9 mouse cellular contexts compared by ENCODE assay signal in genomic region chr7:98524401-98524800, GRCm38 (mm10). TPM values are rescaled to one million over a fixed set of nuclear protein-coding genes. Genes with fewer than 3 reads are reported as not detected.
A peak's percentile ranks its signal among the peaks of the same experiment; 100 is the strongest.
DNase-seq lines count a peak whose midpoint lies in the region; ATAC-seq and TF ChIP-seq lines count a peak whose summit lies in the region.
"Had no signal": no experiment of that assay in that cellular context is flagged by ENCODE, and none has a peak within 500 bp of the region (broad histone marks: within the 10 kb centered on the region; RNA-seq: fewer than 3 reads in every experiment).

No protein-coding gene starts in this region.

- H3K27me3 ChIP-seq in heart, embryonic 14.5 days (ENCODE audit: control insufficient read depth, insufficient read depth, low read length), result no peaks in the 10 kb centered on the region
- H3K27me3 ChIP-seq in lung, embryonic 16.5 days (ENCODE audit: control insufficient read depth, insufficient read depth, low read depth, low read length), result no peaks in the 10 kb centered on the region
- no peaks in the 10 kb centered on the region for H3K27me3 ChIP-seq in hindbrain, embryonic 15.5 days
- no peaks in the 10 kb centered on the region for H3K27me3 ChIP-seq in stomach, postnatal 0 days (ENCODE audit: control insufficient read depth, insufficient read depth, low read length)
- H3K27me3 ChIP-seq: liver, embryonic 15.5 days had no signal

- no peak overlapping the region for H3K4me2 ChIP-seq in heart, embryonic 14.5 days (ENCODE audit: low read length)
- H3K4me2 ChIP-seq in lung, embryonic 16.5 days (ENCODE audit: low read depth, low read length), result no peak overlapping the region
- no peak overlapping the region for H3K4me2 ChIP-seq in hindbrain, embryonic 15.5 days
- no peak overlapping the region for H3K4me2 ChIP-seq in stomach, postnatal 0 days (replicated peaks; ENCODE audit: low read depth)
- H3K4me2 ChIP-seq: liver, embryonic 15.5 days had no signal

- no peak for TF ChIP-seq EP300 in stomach, postnatal 0 days (optimal IDR thresholded peaks at IDR 0.05)

- DNase-seq in heart, adult 8-10 months (ENCODE audit: low spot score), result no peak
- no peak for DNase-seq in lung, postnatal 14 days
- no peak for DNase-seq in stomach, postnatal 0 days (ENCODE audit: low spot score)
- DNase-seq in ovary, postnatal 36 days (ENCODE audit: low spot score), result no peak
- DNase-seq: cerebellum, postnatal 36 days had no signal

- ATAC-seq in heart, embryonic 14.5 days (ENCODE audit: insufficient number of reproducible peaks, insufficient read depth, low FRiP score, low read depth), result no peak
- no peak for ATAC-seq in lung, embryonic 16.5 days (ENCODE audit: low read depth)
- no peak for ATAC-seq in hindbrain, embryonic 15.5 days (ENCODE audit: low FRiP score, low read depth)
- ATAC-seq in stomach, postnatal 0 days (ENCODE audit: low FRiP score, low TSS enrichment), result no peak

- peaks cover 29 to 37% of the 10 kb centered on the region in 2 experiments for H3K4me1 ChIP-seq in heart, embryonic 14.5 days (ENCODE audit: control insufficient read depth in 2 of 2, insufficient read depth in 2 of 2, low read length in 2 of 2)
- H3K4me1 ChIP-seq in lung, embryonic 16.5 days (replicated peaks; ENCODE audit: control insufficient read depth, insufficient read depth, low read length), result peaks cover 33% of the 10 kb centered on the region
- H3K4me1 ChIP-seq in hindbrain, embryonic 15.5 days (replicated peaks), result peaks cover 23% of the 10 kb centered on the region
- peaks cover 9% of the 10 kb centered on the region; the same call in 1 of the 2 replicates for H3K4me1 ChIP-seq in stomach, postnatal 0 days (replicated peaks; ENCODE audit: control insufficient read depth, insufficient read depth)

- no peak overlapping the region for H3K4me3 ChIP-seq in heart, embryonic 14.5 days (ENCODE audit: control insufficient read depth in 1 of 2, insufficient read depth in 1 of 2, low read depth in 1 of 2, low read length in 2 of 2)
- H3K4me3 ChIP-seq in lung, embryonic 16.5 days (ENCODE audit: low read length), result no peak overlapping the region
- no peak overlapping the region for H3K4me3 ChIP-seq in hindbrain, embryonic 15.5 days
- no peak overlapping the region for H3K4me3 ChIP-seq in stomach, postnatal 0 days (ENCODE audit: low read depth, low read length)
- H3K4me3 ChIP-seq: liver, embryonic 15.5 days had no signal

- WGBS in heart, embryonic 14.5 days, result 33% methylated on average over 6 of the region's 6 CpGs
- WGBS in lung, embryonic 16.5 days, result 30% methylated on average over 6 of the region's 6 CpGs
- 27% methylated on average over 6 of the region's 6 CpGs for WGBS in hindbrain, embryonic 15.5 days
- WGBS in stomach, postnatal 0 days, result 40% methylated on average over 6 of the region's 6 CpGs

- no peaks in the 10 kb centered on the region for H3K9me3 ChIP-seq in heart, embryonic 14.5 days (ENCODE audit: control insufficient read depth, low read length)
- H3K9me3 ChIP-seq in lung, embryonic 16.5 days (ENCODE audit: control insufficient read depth, low read length), result no peaks in the 10 kb centered on the region
- no peaks in the 10 kb centered on the region for H3K9me3 ChIP-seq in hindbrain, embryonic 15.5 days
- no peaks in the 10 kb centered on the region for H3K9me3 ChIP-seq in stomach, postnatal 0 days (ENCODE audit: control insufficient read depth, low read length)
- H3K9me3 ChIP-seq: liver, embryonic 15.5 days had no signal

- no peak overlapping the region for H3K9ac ChIP-seq in heart, embryonic 14.5 days (ENCODE audit: low read length)
- no peak overlapping the region for H3K9ac ChIP-seq in lung, embryonic 16.5 days (ENCODE audit: low read length)
- H3K9ac ChIP-seq in hindbrain, embryonic 15.5 days, result no peak overlapping the region
- no peak overlapping the region for H3K9ac ChIP-seq in stomach, postnatal 0 days (ENCODE audit: low read length)
- H3K9ac ChIP-seq: liver, embryonic 15.5 days had no signal

- no peak for TF ChIP-seq CTCF in stomach, postnatal 0 days (IDR thresholded peaks at IDR 0.05; ENCODE audit: low read depth)

- H3K36me3 ChIP-seq in heart, embryonic 14.5 days (ENCODE audit: control insufficient read depth, insufficient read depth, low read length), result no peaks in the 10 kb centered on the region
- no peaks in the 10 kb centered on the region for H3K36me3 ChIP-seq in lung, embryonic 16.5 days (ENCODE audit: control insufficient read depth, insufficient read depth, low read length)
- no peaks in the 10 kb centered on the region for H3K36me3 ChIP-seq in hindbrain, embryonic 15.5 days
- no peaks in the 10 kb centered on the region for H3K36me3 ChIP-seq in stomach, postnatal 0 days (ENCODE audit: control insufficient read depth, insufficient read depth, low read length)
- H3K36me3 ChIP-seq: liver, embryonic 15.5 days had no signal

- H3K27ac ChIP-seq in heart, embryonic 14.5 days (replicated peaks in 1 of 2; ENCODE audit: control insufficient read depth in 1 of 2, insufficient read depth in 1 of 2, low read depth in 2 of 2, low read length in 2 of 2), result peak overlapping the region; percentile 30 to 31
- H3K27ac ChIP-seq in lung, embryonic 16.5 days (ENCODE audit: low read length), result peak overlapping the region; percentile 31
- H3K27ac ChIP-seq in hindbrain, embryonic 15.5 days (replicated peaks), result peak overlapping the region; percentile 59; the same call in 1 of the 2 replicates
- H3K27ac ChIP-seq in stomach, postnatal 0 days (replicated peaks), result peak overlapping the region; percentile 73
- H3K27ac ChIP-seq: liver, embryonic 15.5 days had no signal

RNA-seq across cellular contexts. Expression of gene Lrrc32, which starts 35.3 kb away (rescaled TPM):
- polyA plus RNA-seq in heart, embryonic 14.5 days (2014; fragmentation: Nextera tagmentation; extraction: Ambion mirVana), result 6.9 and 8.4 TPM in 2 replicates
- total RNA-seq in heart, adult 8-10 months (2022), result 10 to 100 TPM in 3 of 4 experiments, 1 to 10 TPM in 1; 7.7 to 17.3 (median 12.2) TPM
- polyA plus RNA-seq in lung, embryonic 16.5 days (2015; fragmentation: Nextera tagmentation; extraction: Ambion mirVana), result 6.0 and 6.3 TPM in 2 replicates
- 4.6 and 5.6 TPM in 2 replicates for polyA plus RNA-seq in hindbrain, embryonic 15.5 days (2015; fragmentation: Nextera tagmentation; extraction: Ambion mirVana)
- polyA plus RNA-seq in stomach, postnatal 0 days (2015; fragmentation: Nextera tagmentation; extraction: Ambion mirVana), result 3.6 and 6.0 TPM in 2 replicates
